21 mouse cellular contexts compared by ENCODE assay signal in the genomic region with DNA sequence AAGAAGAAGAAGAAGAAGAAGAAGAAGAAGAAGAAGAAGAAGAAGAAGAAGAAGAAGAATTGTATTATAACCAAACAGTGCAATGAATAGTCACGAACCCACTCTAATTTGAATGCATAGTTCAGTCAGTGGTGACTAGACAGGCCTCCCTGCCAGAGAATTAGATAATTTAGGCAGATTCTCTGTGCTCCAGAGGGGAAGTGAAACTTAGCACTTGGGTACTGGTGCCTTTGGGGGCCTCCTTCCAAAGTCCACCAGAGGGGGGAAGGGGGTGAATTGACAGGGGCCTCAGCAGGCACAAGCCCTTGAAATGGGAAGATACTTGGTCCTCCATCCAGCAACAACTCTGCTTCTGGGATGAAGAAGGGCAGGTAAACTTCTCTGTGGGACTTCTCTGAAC.
A peak's percentile ranks its signal among the peaks of the same experiment; 100 is the strongest.
DNase-seq lines count a peak whose midpoint lies in the region; ATAC-seq lines count a peak whose summit lies in the region.
"Had no signal": no experiment of that assay in that cellular context is flagged by ENCODE, and none has a peak within 500 bp of the region (broad histone marks: within the 10 kb centered on the region; RNA-seq: fewer than 3 reads in every experiment).

No protein-coding gene starts in this region.

- DNase-seq in A20 (ENCODE audit: low read depth, low spot score) = peak; percentile 38
- DNase-seq in c-Kit-positive CD71-negative TER-119-negative erythroid progenitor cells, embryonic 14.5 days (ENCODE audit: low read depth) = peak; percentile 8
- no peak for DNase-seq in layer of hippocampus, postnatal 36 days
- no peak for DNase-seq in testis, postnatal 10 days (ENCODE audit: low spot score)
- DNase-seq in ovary, postnatal 36 days (ENCODE audit: low spot score) = no peak
- DNase-seq: adrenal gland, postnatal 14 days; cerebellum, adult 18-20 months; cerebellum, adult 9-10 months; cerebellum, postnatal 14 days; forebrain, postnatal 0 days; gastrocnemius, adult 2 months; gastrocnemius, postnatal 14 days; heart, adult 18-20 months; heart, postnatal 10 days; heart, postnatal 36 days had no signal

- ATAC-seq in megakaryocyte, adult 5-6 weeks (ENCODE audit: poor library complexity, severe bottlenecking) = peak; percentile 56
- ATAC-seq: activated CD4-positive, CD25-positive, alpha-beta regulatory T cell, adult 4 months; CD4-positive, CD25-positive, alpha-beta regulatory T cell, adult 4 months; forebrain, embryonic 14.5 days; forebrain, postnatal 0 days; hindbrain, embryonic 16.5 days; intestine, embryonic 15.5 days had no signal

Comparison
In these comparisons a context has a peak if more than half of its experiments do, and no peak if none do; other contexts are left out.
1. DNase-seq: peak in A20 (single experiment) and c-Kit-positive CD71-negative TER-119-negative erythroid progenitor cells, embryonic 14.5 days (single experiment); none in layer of hippocampus, postnatal 36 days (0 of 2), testis, postnatal 10 days (single experiment) and ovary, postnatal 36 days (single experiment).